Mouse (Mus musculus) ovary, postnatal 10 days (tissue): ENCODE measurements around the gene Mrps6.
"Not testable (repeated sequence)": the region's sequence is repeated elsewhere in the genome, so short reads cannot be mapped to it uniquely, and the experiment has no call there.

Source experiments
- DNase-seq: peaks from one replicate; pipeline ENCODE4 v3.0.0; 2022; ENCODE audit warnings: low spot score

Mrps6 gene

GRCm38 (mm10) chr16:92062832-92063231 is 4.8 kb downstream of the Mrps6 start:
- DNase-seq = no peak

GRCm38 (mm10) chr16:92064801-92065200 is 6.7 kb downstream of the Mrps6 start:
- no peak for DNase-seq

GRCm38 (mm10) chr16:92070338-92070737 is 12.3 kb downstream of the Mrps6 start:
- DNase-seq = no peak

DNA sequence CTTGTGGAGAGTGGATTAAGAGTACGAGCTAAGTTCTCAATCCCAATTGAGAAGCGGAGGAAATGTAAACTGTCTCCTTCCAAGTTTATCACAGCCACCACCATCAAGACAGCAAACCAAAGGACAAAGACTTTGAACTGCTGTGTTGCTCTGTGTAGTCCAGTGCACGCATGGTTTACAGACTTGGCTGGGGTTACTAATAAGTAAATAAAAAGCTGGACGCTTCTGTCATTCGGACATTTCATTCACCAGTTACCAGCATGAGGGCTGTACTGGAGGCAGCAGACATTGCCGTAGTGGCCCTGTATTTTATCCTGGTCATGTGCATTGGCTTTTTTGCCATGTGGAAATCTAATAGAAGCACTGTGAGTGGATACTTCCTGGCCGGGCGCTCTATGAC is 18.7 kb downstream of the Mrps6 start:
- DNase-seq = no peak

GRCm38 (mm10) chr16:92083771-92084453 is 25.8 kb downstream of the Mrps6 start:
- no peak for DNase-seq

GRCm38 (mm10) chr16:92089225-92089624 is 31.2 kb downstream of the Mrps6 start:
- no peak for DNase-seq

GRCm38 (mm10) chr16:92091876-92092275 is 33.8 kb downstream of the Mrps6 start:
- no peak for DNase-seq

- no peak for DNase-seq
These were observed 40.4 kb downstream of the Mrps6 start for GRCm38 (mm10) chr16:92098351-92099051.

DNA sequence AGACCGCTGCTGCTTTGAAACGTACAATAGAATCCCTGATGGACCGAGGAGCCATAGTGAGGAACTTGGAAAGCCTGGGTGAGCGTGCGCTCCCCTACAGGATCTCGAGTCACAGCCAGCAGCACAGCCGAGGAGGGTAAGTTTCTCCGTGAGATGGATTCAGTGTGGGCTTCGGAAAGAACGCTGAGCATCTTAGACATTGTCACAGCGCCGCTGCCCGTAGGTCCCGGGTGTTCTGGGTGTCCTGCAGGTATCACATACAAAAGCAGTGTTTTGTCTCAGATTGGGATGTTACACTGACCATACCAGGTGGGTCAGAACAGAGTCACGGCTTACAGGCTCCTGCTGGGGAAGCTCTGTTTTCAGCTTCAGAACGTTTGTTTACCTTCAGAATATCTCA is 41.5 kb downstream of the Mrps6 start:
- no peak for DNase-seq

DNA sequence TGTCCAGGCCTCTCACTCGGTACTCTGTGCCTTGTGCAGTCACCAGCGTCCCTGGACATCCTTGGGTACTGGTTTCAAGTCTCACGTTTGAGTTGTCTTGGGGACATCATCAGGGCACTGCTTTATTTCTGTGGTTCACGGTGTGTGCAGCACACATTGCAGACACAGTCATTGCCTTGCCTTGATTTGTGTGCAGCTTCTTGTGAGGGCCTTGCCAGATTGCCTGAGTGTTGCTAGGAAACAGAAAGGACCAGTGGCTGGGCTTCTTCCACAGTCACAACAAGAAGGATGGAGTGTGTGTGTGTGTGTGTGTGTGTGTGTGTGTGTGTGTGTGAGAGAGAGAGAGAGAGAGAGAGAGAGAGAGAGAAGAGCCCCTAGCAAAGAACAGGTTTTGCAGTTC is 42.0 kb downstream of the Mrps6 start:
- no peak for DNase-seq

DNA sequence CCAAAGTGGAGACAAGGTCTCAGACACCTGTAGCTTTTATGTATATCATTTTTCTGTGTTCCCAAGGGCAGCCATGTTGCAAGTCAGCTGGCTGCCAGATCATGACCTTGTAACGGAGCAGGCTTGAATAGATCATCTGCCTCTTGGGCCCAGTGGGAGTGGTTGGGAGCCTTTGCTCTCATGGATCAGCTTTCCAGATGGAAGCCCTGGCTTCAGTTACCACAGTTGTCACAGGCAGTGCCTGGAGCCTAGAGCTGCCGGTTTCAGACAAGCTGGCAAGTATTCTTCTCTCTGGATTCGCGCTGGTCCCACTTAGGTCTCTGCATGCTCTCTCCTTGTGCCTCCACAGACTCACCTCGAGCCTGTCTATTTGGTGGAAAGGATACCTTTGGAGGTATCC is 44.0 kb downstream of the Mrps6 start:
- DNase-seq = no peak

GRCm38 (mm10) chr16:92102931-92103330 is 44.9 kb downstream of the Mrps6 start:
- not testable (repeated sequence) for DNase-seq

GRCm38 (mm10) chr16:92103572-92104331 is 45.7 kb downstream of the Mrps6 start:
- no peak for DNase-seq

DNA sequence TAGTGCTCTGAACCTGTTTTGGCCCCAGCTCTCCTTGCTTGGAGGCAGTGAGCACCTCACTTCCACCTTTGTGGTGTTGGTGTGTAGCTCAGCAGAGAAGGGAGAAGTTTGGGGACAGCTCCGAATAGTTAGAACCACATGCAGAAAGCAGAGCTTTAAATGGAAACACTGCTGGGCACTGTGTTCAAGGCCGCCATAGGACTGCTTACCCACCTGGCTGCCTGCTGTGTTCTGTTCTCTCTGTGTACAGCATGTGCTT is 46.2 kb downstream of the Mrps6 start:
- no peak for DNase-seq

- DNase-seq = no peak
These were observed 46.9 kb downstream of the Mrps6 start for GRCm38 (mm10) chr16:92104951-92105350.

GRCm38 (mm10) chr16:92105631-92106030 is 47.6 kb downstream of the Mrps6 start:
- DNase-seq = no peak

DNA sequence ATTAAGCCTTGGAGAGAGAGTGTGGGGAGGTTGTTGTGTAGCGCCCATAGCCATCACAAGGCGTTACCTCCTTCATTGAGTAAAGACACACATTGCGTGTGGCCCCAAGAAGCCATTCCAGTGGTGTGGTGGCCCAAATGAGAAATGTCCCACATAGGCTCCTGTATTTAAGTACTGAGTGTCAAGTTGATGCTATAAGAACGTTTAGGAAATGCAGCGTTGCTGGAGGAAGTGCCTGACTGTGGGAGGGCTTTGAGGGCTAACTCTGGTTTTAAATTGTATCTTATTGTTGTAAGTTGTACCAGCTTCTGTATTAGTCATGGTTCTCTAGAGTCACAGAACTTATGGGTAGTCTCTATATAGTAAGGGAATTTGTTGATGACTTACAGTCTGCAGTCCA is 49.3 kb downstream of the Mrps6 start:
- DNase-seq = no peak

DNA sequence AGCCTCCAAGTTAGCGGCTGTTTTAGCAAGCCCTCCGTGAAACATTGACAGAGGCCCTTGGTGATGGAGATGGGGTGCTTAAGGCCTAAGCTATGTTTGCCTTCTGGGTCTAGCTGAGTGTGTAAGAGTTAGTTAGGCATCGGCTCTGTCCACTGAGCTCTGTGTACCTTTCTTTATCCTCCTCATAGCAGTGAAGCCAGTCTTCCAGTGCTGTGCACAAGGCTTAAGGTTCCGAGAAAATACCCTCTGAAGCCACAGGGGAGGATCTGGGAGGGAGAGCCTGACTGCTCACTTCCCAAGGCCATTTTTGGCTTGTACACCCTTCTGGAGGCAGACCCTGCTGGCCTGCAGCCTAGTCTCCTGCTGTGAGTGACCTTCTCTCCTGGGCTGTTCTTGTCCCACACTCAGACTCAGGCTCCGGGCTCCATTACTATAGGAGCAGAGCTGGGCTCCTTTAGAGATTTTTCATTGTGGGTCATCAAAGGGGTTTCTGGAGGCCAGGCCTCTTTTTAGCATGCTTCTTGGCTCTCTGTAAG is 56.7 kb downstream of the Mrps6 start:
- DNase-seq = no peak

DNA sequence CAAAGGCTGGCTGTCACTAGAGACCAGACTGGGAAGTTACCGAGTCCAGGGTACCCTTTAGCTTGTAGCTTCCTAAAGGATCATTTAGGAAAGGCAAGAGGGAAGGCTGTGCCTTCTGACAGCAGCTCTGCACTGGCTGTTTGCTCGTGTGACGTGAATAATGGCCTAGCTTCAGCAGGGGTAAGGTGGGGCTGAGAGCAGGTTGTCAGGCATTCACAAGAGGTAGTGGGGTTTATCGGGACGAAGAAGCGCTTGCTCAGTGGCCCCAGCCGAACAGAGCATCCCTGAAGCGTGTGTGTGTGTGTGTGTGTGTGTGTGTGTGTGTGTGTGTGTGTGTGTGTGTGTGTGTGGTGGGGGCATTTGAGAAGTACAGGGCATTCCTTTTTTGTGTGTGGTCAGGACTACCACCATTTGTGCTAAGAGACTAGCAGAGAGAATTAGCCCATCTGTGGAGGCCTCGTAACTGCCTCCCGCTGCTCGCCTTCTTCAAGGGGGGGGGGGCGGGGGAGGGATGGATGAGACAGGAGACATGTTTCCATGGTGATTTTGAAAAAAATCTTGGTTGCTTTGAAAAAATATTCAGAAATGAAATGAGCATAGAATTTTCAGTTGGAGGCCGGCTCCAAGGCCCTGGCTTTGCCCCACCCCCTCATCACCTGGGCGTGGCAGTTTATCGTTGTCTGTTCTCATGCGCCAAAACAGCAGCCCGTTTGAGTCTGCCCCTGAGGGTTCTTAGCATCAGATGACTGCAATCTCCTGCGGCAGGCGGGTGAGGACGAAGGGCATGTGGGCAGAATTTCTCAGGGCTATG is 57.7 kb downstream of the Mrps6 start:
- DNase-seq = no peak

DNA sequence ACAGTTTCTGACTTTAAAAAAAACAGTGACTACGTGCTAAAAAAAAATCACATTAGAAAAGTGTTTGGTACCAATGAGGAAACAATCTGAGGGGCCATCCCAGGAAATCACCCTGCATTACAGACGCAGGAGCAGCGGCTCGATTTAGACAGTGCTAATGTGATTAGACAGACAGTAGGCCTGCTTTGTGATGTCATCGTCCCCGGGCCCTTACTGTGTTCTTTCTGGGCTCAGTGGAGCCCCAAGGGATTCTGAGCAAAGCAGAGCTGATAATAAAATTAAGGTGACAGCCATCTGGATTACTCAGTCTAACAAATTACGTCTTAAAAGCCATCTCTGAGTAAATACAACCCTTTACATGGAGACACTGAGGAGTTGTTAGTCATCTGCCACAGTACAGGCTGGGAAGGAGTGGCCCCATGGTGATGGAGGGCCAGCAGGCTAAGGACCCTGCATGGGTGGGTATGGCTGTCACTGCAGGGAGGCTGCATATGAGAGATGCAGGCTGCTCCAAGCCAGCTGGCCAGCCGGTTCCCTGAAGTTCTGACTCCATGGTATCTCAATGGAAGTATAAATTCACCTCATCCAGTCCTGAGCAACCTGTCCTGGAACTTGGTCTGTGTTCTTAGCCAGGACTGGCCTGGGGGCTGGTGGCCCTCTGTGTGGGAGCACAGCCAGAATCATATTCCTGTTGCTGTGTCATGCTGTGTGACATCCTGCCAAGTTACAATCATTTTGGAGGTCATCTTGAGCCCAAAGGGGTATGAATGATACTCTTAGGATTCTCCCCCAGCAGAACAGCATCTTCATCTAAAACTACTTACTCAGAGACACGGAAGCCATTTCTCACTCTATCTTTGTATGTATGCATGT is 59.5 kb downstream of the Mrps6 start:
- DNase-seq = no peak

GRCm38 (mm10) chr16:92119013-92119515 is 61.0 kb downstream of the Mrps6 start:
- DNase-seq = no peak
